Mouse (Mus musculus): ENCODE results near the gene Slc4a4.

- TF ChIP-seq POLR2A (IDR thresholded peaks at IDR 0.05; ENCODE audit: insufficient read length, low read depth) (no peak), SRF (IDR thresholded peaks at IDR 0.05; ENCODE audit: control insufficient read depth, insufficient read length, low read depth) (no peak), MAX (IDR thresholded peaks at IDR 0.05; ENCODE audit: low read depth) (no peak), POLR2AphosphoS2 (IDR thresholded peaks at IDR 0.05; ENCODE audit: insufficient read length, low read depth) (no peak), E2F4 (IDR thresholded peaks at IDR 0.05; ENCODE audit: insufficient read depth) (no peak), MYOG (IDR thresholded peaks at IDR 0.05; ENCODE audit: control insufficient read depth in 1 of 3, insufficient read depth in 1 of 3, insufficient read length in 2 of 3, low read depth in 2 of 3) (no peak), USF1 (IDR thresholded peaks at IDR 0.05; ENCODE audit: low read depth) (no peak), TCF12 (IDR thresholded peaks at IDR 0.05; ENCODE audit: insufficient read depth, poor library complexity, severe bottlenecking) (no peak), REST (IDR thresholded peaks at IDR 0.05; ENCODE audit: insufficient read depth, insufficient read length) (no peak)
Measured at GRCm38 (mm10) chr5:89052230-89052629, 165.6 kb downstream of the Slc4a4 start.
